Mouse (Mus musculus) fibroblast of lung, adult 2 months (primary cell): ENCODE data around the gene Atl3.

Experiments
- DNase-seq: peaks from one replicate; pipeline ENCODE4 v3.0.0-alpha.2; 2011; ENCODE audit warnings: low read depth

Atl3 gene

GRCm38 (mm10) chr19:7500701-7501100 lies 6.9 kb downstream of the Atl3 start:
- no peak for DNase-seq

DNA sequence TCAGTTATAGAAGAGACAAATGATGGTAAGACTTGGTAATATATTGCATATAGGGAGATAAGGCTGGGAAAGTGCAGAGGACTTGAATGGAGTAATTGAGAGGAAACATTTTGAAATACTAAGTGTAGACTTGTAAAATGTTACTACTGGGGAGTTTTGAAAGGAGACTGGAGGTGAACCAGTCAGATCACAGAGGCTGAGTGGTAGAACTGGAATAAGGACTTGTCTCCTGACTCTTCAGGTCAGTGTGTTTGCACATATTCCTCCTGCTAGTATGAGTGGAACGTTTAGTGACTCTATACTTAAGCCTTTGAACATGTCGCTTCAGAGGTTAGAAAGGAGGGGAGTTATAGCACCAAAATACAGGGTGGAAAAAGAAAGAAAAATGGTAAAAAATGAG lies 8.6 kb downstream of the Atl3 start:
- DNase-seq, result no peak

GRCm38 (mm10) chr19:7506321-7506720 lies 12.5 kb downstream of the Atl3 start:
- no peak for DNase-seq

- no peak for DNase-seq
These were observed 14.2 kb downstream of the Atl3 start for GRCm38 (mm10) chr19:7508026-7508425.

GRCm38 (mm10) chr19:7516437-7516836 lies 22.6 kb downstream of the Atl3 start:
- DNase-seq, result no peak

DNA sequence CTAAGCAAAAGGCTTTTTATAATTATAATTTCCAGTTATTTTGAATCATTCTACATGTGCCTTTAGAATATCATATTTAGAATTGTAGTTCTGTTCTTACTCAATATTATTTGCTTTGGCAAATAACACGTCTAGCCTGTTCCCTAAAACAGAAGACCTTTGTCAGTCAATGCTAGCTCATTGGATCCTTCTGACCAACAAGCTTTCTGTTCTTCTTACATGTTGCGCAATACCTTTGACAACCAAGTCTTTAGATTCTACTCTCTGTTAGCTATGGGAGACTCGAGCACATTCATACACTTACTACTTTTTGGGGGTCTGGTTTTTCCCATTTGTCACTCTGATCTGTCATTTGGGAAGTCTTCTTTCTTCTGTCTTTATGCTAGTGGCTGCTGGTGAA lies 27.8 kb downstream of the Atl3 start:
- no peak for DNase-seq

DNA sequence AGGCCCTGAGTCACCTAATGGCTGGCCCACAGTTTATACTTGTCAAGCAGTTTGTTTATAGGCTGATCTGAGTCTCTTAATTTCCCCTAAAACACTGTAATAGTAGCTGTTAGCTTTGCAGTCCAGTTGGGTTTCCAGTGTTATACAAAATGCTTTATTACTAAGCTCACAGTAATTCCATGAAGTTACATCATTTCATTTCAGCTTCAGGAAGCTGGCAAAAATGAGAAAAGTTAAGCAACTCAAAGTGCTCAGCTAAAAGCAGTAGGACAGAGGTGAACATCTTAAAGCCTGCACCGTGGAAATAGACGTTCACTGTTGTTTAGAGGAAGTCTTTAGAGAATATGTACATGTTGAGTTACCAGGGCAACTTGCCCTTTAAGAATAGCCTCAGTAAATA lies 29.0 kb downstream of the Atl3 start:
- peak; percentile 57 for DNase-seq

GRCm38 (mm10) chr19:7523292-7523691 lies 29.5 kb downstream of the Atl3 start:
- DNase-seq, result no peak

- DNase-seq, result no peak
These were observed 29.9 kb downstream of the Atl3 start for GRCm38 (mm10) chr19:7523781-7524180.

- peak; percentile 21 for DNase-seq
These were observed 31.0 kb downstream of the Atl3 start for GRCm38 (mm10) chr19:7524879-7525278.

GRCm38 (mm10) chr19:7528639-7529428 lies 35.0 kb downstream of the Atl3 start:
- peak; percentile 33 for DNase-seq

DNA sequence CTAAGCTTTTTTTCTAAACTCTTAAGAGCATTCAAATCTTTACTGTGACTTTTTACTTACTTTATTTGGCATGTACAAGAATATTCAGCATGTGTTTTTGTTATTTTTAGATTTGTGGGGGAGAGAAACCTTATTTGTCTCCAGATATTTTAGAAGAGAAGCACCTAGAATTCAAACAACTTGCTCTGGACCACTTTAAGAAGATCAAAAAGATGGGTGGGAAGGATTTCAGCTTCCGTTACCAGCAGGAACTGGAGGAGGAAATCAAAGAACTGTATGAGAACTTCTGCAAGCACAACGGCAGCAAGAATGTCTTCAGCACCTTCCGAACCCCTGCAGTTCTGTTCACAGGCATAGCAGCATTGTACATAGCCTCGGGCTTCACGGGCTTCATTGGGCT lies 38.1 kb downstream of the Atl3 start:
- DNase-seq, result no peak

DNA sequence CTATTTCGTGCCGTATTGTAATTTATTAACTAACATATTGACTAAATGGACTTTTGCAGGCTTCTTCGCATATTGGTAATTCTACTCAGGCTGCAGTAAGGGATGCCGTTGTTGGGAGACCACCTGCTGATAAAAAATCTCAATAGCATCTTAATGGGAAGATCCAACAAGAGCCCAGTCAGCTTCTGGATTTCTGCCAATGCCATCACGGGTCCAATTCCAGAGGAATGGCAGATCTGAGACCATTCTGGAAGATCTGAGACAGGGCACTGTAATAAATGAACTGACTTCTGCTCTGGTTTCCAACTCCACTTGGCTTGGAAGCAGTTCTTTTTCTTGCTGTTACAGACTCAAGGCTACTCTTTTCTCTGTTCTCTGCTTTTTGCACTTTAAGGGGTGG lies 40.1 kb downstream of the Atl3 start:
- no peak for DNase-seq

- DNase-seq, result no peak
These were observed 55.1 kb downstream of the Atl3 start for GRCm38 (mm10) chr19:7548924-7549323.

- DNase-seq, result no peak
These were observed 57.9 kb downstream of the Atl3 start for GRCm38 (mm10) chr19:7551550-7552300.

DNA sequence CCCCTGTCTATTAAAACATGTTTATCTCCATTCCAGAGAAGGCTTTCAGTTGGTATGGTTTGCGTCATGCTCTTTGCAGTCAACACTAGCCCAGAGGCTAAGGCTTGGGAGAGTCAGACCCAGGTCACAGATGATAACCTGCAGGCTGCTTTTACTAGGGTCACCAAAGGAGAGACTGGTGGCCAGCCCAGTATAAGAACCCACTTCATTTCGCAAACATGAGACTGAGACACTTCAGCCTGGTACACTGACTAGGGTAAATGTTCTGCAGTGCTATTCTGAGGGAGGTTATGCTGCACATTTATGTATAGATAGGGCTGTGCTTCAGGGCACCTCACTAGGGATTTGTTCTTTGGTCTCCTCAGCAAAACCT lies 58.4 kb downstream of the Atl3 start:
- no peak for DNase-seq

DNA sequence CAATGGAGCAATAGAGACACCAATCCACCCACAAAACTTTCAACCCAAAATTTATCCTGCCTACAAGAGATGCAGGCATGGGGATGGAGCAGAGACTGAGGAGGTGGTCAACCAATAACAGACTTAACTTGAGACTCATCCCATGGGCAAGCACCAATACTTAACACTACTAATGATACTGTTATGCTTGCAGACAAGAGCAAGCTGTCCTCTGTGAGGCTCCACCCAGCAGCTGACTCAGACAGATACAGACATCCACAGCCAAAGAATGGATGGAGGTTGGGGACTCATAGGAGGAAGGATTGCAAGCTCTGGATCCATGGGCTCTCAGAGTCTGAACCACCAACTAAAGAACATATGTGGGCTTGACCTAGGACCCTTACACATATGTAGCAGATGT lies 59.6 kb downstream of the Atl3 start:
- no peak for DNase-seq

- DNase-seq, result no peak
These were observed 61.0 kb downstream of the Atl3 start for GRCm38 (mm10) chr19:7554881-7555280.

GRCm38 (mm10) chr19:7556641-7557040 lies 62.8 kb downstream of the Atl3 start:
- no peak for DNase-seq

DNA sequence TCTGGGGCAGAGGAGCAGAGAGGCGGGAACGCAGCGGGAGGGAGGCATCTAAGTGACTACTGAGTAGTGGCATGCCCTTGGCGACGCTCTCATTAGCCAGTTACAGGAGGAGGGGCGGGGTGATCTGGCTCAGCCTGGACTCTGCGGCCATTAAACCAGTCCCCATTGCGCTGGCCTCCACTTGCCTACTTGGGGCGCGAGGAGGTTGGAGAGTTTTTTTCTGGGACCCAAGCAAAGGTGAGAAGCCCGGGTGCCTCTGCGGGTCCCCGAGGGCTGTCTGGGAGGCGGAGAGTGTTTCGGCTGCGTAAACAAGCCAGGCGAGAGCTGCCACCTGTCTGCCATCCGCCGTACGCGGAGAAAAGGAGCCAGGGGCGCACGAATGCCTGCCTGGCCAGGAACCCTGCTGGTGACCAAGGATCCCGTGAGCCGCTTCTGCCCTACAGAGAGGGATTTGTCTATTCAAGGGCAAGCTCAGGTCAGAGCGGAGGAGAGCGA lies 63.5 kb downstream of the Atl3 start, which contains the start of gene Pla2g16:
Pla2g16 (plus strand) TSS at position 132 of the 495 bp plus-strand sequence.
- peak; percentile 62 for DNase-seq

DNA sequence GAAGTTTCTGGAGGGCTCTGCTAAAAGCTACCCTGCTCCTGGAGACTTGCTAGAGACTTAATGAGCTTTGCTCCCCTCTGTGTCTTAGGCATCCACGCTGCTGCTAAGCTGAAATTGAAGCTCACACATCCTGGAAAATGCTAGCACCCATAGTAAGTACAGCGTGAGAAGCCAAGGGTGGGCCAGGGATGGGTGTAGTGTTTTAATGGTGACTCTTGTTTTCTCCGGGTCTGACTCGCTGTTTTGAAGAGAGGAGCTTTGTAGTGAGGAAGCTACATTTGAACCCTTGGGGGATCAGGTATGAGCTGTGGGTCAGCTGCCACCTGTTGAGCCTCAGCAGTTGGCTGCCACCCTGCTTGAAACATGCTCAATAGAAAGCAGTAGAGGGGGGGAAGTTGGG lies 64.0 kb downstream of the Atl3 start:
- no peak for DNase-seq

DNA sequence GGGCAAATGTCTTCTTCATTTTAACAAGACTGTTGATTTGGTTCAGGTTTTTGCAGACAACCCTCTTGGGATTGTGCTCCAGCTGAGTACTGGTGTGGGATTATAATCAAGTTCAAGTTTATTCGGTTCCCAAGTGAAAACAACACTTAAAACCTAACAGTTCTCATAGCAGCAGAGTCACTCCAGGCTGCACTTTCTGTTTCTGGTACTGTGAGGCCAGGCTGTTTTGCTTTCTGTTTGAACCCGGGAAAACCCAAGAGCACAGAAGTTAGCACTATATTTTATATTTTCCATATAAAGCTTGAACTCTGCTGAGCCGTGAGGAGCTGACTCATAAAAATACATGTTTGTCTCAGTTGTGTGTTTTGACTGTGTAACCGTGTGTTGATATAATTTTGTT lies 64.8 kb downstream of the Atl3 start:
- no peak for DNase-seq

DNA sequence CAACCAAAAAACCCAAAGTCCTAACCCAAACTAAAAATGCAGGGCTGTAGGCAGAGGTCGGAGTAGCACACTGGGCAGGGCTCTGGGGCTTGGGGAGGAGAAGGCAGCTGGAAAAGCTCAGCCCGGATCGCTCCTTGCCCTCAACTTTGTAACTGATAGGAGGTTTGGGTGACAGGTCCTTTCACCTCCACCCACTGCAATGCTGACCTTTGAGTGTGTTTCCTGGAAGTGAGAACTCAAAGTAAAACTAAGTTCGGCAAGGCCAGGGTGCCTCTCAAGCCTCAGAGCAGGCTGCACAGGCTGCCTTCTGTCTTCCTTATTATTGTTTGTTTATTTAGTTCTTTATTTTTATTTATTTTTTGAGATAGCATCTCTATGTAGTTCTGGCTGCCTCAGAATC lies 66.1 kb downstream of the Atl3 start:
- DNase-seq, result no peak
